Mouse (Mus musculus): ENCODE data around the gene Kcnj15. TPM values are rescaled to one million over a fixed set of nuclear protein-coding genes. Genes with fewer than 3 reads are reported as not detected.

The Kcnj15 gene
- polyA plus RNA-seq, 1 experiment from 2014 or later = 15.8 TPM

GRCm38 (mm10) chr16:95321945-95322625, 64.7 kb downstream of the Kcnj15 start:
- Histone ChIP-seq H3K27ac (ENCODE audit: low read length) (peak overlapping the region; percentile 47; the same call in 1 of the 2 replicates), H3K4me2 (replicated peaks; ENCODE audit: low read depth, low read length) (no peak overlapping the region), H3K9me3 (ENCODE audit: low read length) (no peaks in the 10 kb centered on the region), H3K36me3 (ENCODE audit: insufficient read depth, low read length) (no peaks in the 10 kb centered on the region), H3K4me1 (ENCODE audit: insufficient read depth, low read depth, low read length) (peaks cover 2% of the 10 kb centered on the region; the same call in 1 of the 2 replicates), H3K27me3 (replicated peaks; ENCODE audit: insufficient read depth, low read length) (no peaks in the 10 kb centered on the region), H3K9ac (replicated peaks; ENCODE audit: low read depth) (no peak overlapping the region), H3K4me3 (ENCODE audit: low read depth, low read length) (no peak overlapping the region)
- ATAC-seq (peak; percentile 88), DNase-seq (ENCODE audit: low spot score) (peak; percentile 81)
- WGBS = 37% methylated on average over 9 of the region's 9 CpGs
- peak; percentile 43; the same call in 1 of the 2 replicates for TF ChIP-seq EP300 (IDR thresholded peaks at IDR 0.05)
- peak; percentile 19; the same call in 1 of the 2 replicates for TF ChIP-seq CTCF (IDR thresholded peaks at IDR 0.05)

GRCm38 (mm10) chr16:95332159-95332558, 74.8 kb downstream of the Kcnj15 start:
- H3K9ac ChIP-seq (replicated peaks; ENCODE audit: low read depth) = no peak overlapping the region
- no peak overlapping the region for H3K27ac ChIP-seq (ENCODE audit: low read length)
- no peaks in the 10 kb centered on the region for H3K36me3 ChIP-seq (ENCODE audit: insufficient read depth, low read length)
- H3K4me1 ChIP-seq (ENCODE audit: insufficient read depth, low read depth, low read length) = no peaks in the 10 kb centered on the region
- H3K9me3 ChIP-seq (ENCODE audit: low read length) = no peaks in the 10 kb centered on the region
- no peak for TF ChIP-seq CTCF (IDR thresholded peaks at IDR 0.05)
- TF ChIP-seq EP300 (IDR thresholded peaks at IDR 0.05) = peak; percentile 91
- H3K4me2 ChIP-seq (replicated peaks; ENCODE audit: low read depth, low read length) = no peak overlapping the region
- 53% methylated on average over 5 of the region's 5 CpGs for WGBS
- H3K4me3 ChIP-seq (ENCODE audit: low read depth, low read length) = no peak overlapping the region
- peak; percentile 97 for ATAC-seq
- H3K27me3 ChIP-seq (replicated peaks; ENCODE audit: insufficient read depth, low read length) = no peaks in the 10 kb centered on the region
- peak; percentile 88 for DNase-seq (ENCODE audit: low spot score)

- H3K27ac ChIP-seq (ENCODE audit: low read length) = peak overlapping the region; percentile 51; the same call in 1 of the 2 replicates
- peak; percentile 92 for TF ChIP-seq CTCF (IDR thresholded peaks at IDR 0.05)
- TF ChIP-seq EP300 (IDR thresholded peaks at IDR 0.05) = no peak
- no peaks in the 10 kb centered on the region for H3K27me3 ChIP-seq (replicated peaks; ENCODE audit: insufficient read depth, low read length)
- DNase-seq (ENCODE audit: low spot score) (peak; percentile 95), ATAC-seq (peak; percentile 92)
- peaks cover 8% of the 10 kb centered on the region; the same call in 1 of the 2 replicates for H3K4me1 ChIP-seq (ENCODE audit: insufficient read depth, low read depth, low read length)
- peak overlapping the region; percentile 17; the same call in 1 of the 2 replicates for H3K4me2 ChIP-seq (replicated peaks; ENCODE audit: low read depth, low read length)
- H3K4me3 ChIP-seq (ENCODE audit: low read depth, low read length) = no peak overlapping the region
- no peaks in the 10 kb centered on the region for H3K36me3 ChIP-seq (ENCODE audit: insufficient read depth, low read length)
- H3K9ac ChIP-seq (replicated peaks; ENCODE audit: low read depth) = no peak overlapping the region
- H3K9me3 ChIP-seq (ENCODE audit: low read length) = no peaks in the 10 kb centered on the region
- 23% methylated on average over 28 of the region's 28 CpGs for WGBS
Measured at GRCm38 (mm10) chr16:95340885-95341791, 83.8 kb downstream of the Kcnj15 start.

GRCm38 (mm10) chr16:95342030-95342429, 84.7 kb downstream of the Kcnj15 start:
- Histone ChIP-seq H3K4me2 (replicated peaks; ENCODE audit: low read depth, low read length) (no peak overlapping the region), H3K4me3 (ENCODE audit: low read depth, low read length) (no peak overlapping the region), H3K4me1 (ENCODE audit: insufficient read depth, low read depth, low read length) (peaks cover 8% of the 10 kb centered on the region; the same call in 1 of the 2 replicates), H3K27me3 (replicated peaks; ENCODE audit: insufficient read depth, low read length) (no peaks in the 10 kb centered on the region), H3K27ac (ENCODE audit: low read length) (no peak overlapping the region), H3K36me3 (ENCODE audit: insufficient read depth, low read length) (no peaks in the 10 kb centered on the region), H3K9me3 (ENCODE audit: low read length) (no peaks in the 10 kb centered on the region), H3K9ac (replicated peaks; ENCODE audit: low read depth) (no peak overlapping the region)
- 62% methylated on average over 8 of the region's 8 CpGs for WGBS
- DNase-seq (ENCODE audit: low spot score) (peak; percentile 53), ATAC-seq (no peak)
- TF ChIP-seq EP300 (IDR thresholded peaks at IDR 0.05) (no peak), CTCF (IDR thresholded peaks at IDR 0.05) (peak; percentile 46)

GRCm38 (mm10) chr16:95344961-95345360, 87.6 kb downstream of the Kcnj15 start:
- Histone ChIP-seq H3K4me1 (ENCODE audit: insufficient read depth, low read depth, low read length) (peaks cover 20% of the 10 kb centered on the region), H3K4me2 (replicated peaks; ENCODE audit: low read depth, low read length) (no peak overlapping the region), H3K27ac (ENCODE audit: low read length) (peak overlapping the region; percentile 4; the same call in 1 of the 2 replicates), H3K4me3 (ENCODE audit: low read depth, low read length) (no peak overlapping the region), H3K27me3 (replicated peaks; ENCODE audit: insufficient read depth, low read length) (no peaks in the 10 kb centered on the region), H3K36me3 (ENCODE audit: insufficient read depth, low read length) (no peaks in the 10 kb centered on the region), H3K9me3 (ENCODE audit: low read length) (no peaks in the 10 kb centered on the region), H3K9ac (replicated peaks; ENCODE audit: low read depth) (no peak overlapping the region)
- ATAC-seq (no peak), DNase-seq (ENCODE audit: low spot score) (no peak)
- WGBS = 42% methylated on average over 10 of the region's 10 CpGs
- TF ChIP-seq CTCF (IDR thresholded peaks at IDR 0.05) = no peak
- TF ChIP-seq EP300 (IDR thresholded peaks at IDR 0.05) = no peak

- Histone ChIP-seq H3K4me1 (ENCODE audit: insufficient read depth, low read depth, low read length) (peaks cover 20% of the 10 kb centered on the region), H3K9me3 (ENCODE audit: low read length) (no peaks in the 10 kb centered on the region), H3K36me3 (ENCODE audit: insufficient read depth, low read length) (no peaks in the 10 kb centered on the region), H3K9ac (replicated peaks; ENCODE audit: low read depth) (no peak overlapping the region), H3K4me3 (ENCODE audit: low read depth, low read length) (no peak overlapping the region), H3K27me3 (replicated peaks; ENCODE audit: insufficient read depth, low read length) (no peaks in the 10 kb centered on the region), H3K27ac (ENCODE audit: low read length) (0 out of 2 replicates have a peak overlapping the region, but pooled peaks have one; percentile 66), H3K4me2 (replicated peaks; ENCODE audit: low read depth, low read length) (no peak overlapping the region)
- ATAC-seq (no peak), DNase-seq (ENCODE audit: low spot score) (peak; percentile 89)
- WGBS = 2% methylated on average over 6 of the region's 7 CpGs
- TF ChIP-seq CTCF (IDR thresholded peaks at IDR 0.05) = peak; percentile 85
- no peak for TF ChIP-seq EP300 (IDR thresholded peaks at IDR 0.05)
Measured at GRCm38 (mm10) chr16:95345882-95346281, 88.5 kb downstream of the Kcnj15 start.

Data from lung, postnatal 0 days (tissue).